Mouse (Mus musculus): ENCODE data around the gene Nmral1.
"Not testable (repeated sequence)": the region's sequence is repeated elsewhere in the genome, so short reads cannot be mapped to it uniquely, and the experiment has no call there.

Nmral1 gene

DNA sequence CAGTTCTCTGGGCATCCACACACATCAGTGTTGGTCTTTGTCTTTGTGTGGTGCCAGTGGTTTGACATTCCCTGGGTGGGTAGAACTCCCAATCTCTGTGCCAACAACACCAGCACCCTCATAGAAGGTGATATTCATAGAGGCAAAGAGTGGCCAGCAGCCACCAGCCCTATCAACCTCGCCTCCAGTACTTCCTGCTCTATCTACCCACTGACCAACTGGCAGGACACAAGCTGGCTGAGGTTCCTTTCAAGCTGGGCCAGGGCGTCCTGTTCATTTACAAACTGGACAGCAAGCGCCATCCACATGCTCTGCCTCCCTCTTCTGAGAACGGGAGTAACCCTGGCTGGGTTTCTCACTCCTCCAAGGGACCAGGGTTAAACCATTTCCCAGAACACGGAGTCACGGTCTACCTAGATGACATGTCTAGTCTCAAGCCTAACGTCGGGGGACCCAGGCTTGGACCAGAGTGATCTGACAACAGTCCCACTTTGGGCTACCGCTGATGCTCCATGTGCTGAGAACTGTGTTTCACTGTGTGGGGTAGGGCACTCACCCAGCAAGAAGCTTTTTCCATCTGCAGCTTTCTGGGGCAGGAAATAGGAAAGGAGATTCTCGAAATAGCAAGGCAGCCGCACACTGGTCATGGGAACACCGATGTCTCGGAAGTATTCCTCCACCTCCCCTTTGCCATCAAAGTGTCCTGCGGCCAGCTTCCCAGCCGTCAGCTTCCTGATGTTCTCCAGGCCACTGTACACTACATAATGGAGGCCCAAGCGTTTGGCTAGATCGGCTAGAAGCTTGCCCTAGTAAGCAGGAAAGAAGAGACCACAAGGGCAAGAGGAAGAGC lies 5.1 kb downstream of the Nmral1 start:
- no peak for DNase-seq

DNA sequence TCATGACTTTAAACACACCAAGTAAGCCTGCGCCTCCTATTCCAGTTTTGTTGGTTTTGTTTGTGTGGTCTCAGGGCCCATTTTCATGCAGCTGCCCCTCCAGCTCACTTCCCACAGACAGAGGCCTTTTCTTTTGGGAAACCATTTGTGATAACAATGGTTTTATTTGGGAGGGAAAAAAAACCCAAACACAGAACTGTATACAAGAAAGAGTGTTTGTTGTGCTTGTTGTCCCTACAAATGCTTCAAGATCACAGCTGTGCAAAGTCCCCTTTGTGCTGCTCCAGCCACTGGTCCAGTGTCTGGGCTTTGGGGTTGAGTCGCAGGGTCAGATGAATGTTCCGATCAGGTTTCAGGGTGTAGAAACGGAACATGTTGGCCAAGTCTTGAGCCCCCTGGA lies 8.0 kb downstream of the Nmral1 start:
- DNase-seq: no peak

DNA sequence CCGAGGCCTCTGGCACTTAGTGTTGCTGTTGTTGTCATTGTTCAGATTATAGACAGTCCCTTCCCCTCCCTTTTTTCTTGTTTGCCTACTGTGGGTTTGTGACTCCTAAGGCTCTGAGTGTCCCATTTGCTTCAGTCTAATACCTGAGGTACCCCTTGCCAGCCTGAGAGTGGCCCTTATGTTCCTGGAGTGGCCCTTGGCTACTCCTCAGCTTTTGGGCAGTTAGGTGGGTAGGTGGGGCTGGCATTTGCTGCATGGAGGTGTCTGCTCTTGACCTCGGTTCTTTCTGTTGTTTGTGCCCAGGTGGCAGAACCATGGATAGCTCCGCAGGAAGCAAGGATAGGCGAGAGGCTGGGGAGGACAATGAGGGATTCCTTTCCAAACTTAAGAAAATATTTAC lies 13.6 kb downstream of the Nmral1 start:
- DNase-seq: peak; percentile 81

DNA sequence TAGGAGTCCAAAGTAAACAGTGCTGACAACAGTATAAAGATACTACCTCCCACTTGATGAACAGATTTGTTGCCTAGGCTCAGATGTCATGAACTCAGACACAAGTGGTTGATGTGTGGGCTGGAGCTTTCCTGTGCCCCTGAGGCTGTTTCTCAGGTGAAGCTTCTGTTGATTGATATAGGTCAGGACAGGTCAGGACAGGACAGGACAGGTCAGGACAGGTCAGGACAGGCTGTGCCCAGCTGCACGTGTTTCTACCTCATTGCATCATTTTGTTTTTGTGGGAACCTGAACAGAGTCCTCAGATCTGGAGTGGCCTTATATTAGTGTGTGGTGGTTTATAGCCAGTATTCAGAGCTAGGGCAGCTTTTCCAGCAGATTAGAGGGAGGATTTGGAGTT lies 16.5 kb downstream of the Nmral1 start:
- peak in 1 of 2 experiments; percentile 5 for DNase-seq

DNA sequence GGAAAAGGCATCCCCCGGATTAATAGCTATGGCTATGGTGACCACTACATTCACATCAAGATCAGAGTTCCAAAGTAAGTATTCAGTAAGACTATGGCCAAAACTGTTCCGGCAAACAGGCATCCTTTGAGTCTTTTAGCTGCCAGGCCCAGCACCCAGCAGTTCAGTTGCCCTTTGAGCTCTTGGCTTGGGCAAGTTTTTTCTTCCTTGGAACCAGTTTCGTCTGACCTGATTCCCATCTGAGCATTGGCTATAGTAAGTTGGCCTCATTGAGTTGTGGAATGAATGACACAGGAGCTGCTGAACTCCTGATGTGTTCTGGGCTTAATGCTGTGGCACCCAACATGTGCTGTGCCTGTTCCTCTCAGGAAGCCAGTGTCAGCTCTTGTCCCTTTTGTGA lies 17.9 kb downstream of the Nmral1 start:
- no peak for DNase-seq

DNA sequence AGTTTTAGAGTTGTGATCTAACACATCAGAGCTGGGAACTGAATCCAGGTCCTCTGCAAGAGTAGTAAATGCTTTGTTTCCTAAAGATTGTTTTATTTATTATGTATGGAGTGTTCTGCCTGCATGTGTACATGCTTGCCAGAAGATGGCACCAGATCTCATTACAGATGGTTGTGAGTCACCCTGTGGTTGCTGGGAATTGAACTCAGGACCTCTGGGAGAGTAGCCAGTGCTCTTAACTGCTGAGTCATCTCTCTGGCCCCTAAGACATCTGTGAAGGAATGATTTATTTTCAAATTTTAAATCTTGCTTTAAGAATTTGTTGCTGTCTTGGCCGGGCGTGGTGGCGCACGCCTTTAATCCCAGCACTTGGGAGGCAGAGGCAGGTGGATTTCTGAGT lies 29.8 kb downstream of the Nmral1 start:
- DNase-seq: not testable (repeated sequence)

DNA sequence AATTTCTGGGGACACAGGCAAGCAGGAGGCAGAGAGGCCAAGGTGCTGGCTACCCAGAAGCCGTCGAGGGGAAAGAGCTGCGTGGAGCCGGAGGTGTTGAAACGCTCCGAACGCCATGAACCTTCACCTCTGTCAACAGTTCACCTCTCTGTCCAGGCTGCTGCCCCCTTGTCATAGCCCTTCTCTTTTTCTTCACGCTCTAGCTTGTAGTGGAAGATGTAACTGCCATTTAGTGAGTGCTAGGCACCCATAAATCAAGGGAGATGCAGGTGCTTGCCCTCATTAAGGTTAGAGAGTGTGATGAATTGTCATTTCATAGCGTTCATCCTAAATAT lies 34.7 kb downstream of the Nmral1 start:
- DNase-seq: no peak

DNA sequence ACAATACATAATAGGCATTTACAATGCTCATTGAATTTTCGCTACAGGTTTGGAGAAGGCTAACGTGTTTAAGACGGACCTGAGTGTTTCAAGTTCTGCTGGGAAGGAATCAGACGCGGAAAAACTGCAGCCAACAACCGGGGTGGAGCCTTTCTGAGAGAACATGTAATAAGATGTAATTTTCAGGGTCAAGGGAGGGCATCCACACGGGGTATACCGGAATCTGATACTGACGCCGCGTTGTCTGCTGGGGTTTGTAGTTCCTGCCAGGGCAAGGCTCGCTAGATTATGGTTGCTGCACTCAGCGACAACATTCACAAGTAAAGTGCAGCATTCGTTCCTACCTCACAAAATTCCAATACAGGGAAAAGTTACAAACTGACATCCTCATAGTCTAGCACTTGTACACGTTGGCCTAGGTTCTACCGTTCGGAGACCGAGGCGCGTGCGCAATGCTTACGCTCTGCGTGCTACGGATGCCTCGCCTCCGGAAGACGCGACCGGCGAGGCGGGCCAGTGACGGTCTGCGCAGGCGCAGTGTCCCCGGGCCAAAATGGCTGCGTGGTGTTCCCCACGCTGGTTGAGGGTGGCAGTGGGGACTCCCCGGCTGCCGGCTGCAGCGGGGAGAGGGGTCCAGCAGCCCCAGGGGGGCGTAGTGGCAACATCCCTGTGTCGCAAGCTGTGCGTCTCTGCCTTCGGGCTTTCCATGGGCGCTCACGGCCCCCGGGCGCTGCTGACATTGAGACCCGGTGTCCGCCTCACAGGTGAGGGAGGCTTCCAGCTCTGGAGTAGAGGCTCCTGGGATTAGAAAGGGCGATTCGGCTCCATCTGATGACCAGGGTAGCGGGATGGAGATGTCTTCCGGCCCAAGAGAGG lies 35.3 kb downstream of the Nmral1 start:
- DNase-seq: peak; percentile 92 to 95

DNA sequence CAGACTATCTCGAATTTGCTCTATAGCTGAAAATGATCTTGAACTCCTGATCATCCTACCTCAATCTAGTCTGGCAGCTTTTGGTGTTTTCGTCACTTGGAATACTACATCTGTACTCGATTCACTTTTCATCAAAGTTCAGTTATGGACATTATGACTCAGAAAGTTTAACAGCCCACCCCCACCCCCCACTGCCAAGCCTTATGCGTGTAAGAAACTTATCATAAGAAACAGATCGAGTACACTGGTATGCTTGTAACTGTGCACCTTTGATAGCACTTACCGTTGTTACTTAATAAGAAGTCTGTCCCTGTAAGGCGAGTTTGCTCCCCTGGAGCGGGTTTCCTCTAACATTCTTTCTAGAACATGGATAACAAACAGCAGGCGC lies 36.0 kb downstream of the Nmral1 start:
- no peak for DNase-seq

DNA sequence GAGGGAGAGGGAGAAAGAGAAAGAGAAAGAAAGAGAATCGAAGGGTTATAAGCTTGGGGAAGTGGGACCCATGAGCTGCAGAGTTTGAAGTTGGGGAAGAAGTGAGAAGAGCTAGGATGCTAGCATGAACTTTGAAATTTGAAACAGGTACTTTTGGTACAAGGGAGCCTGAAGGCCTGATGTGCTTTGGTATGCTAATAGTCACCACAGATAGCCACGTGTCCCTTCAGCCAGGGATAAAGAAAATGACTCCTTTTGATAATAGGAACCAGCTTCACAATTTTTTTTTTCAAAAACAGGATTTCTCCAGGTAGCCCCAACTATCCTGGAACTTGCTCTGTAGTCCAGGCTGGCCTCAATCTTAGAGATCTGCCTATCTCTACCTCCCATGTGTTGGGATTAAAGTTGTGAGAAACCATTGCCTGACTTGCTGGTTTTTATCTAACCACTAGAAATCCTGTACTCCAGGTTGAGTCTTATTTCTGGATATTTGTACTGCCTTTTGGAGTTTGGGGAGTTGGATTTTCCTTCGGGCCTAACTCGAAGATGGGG lies 36.5 kb downstream of the Nmral1 start:
- no peak for DNase-seq

DNA sequence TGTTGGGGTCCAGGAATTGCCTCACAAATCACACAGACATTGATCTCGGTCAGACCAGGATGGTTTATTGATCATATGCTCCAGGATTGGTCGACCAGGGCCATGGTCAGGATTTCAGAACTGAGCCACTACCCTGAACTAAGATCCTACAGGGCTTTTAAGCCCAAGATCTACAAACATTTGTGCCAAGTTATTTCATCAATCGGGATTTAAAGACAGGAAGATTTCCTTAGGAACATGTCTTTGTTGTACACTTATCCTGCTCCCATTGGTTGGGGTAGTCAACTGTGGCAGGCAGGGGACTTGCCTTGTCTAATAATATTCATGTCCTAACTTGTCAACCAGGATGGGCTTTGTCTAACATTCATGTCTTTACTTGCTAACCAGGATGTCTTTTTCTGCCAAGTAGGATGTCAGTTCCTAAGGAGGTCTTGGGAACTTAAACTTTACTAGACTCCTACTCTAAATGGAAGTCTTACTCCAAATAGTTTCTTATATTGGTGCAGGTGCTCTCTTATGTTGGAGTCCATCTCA lies 38.2 kb downstream of the Nmral1 start:
- not testable (repeated sequence) for DNase-seq

DNA sequence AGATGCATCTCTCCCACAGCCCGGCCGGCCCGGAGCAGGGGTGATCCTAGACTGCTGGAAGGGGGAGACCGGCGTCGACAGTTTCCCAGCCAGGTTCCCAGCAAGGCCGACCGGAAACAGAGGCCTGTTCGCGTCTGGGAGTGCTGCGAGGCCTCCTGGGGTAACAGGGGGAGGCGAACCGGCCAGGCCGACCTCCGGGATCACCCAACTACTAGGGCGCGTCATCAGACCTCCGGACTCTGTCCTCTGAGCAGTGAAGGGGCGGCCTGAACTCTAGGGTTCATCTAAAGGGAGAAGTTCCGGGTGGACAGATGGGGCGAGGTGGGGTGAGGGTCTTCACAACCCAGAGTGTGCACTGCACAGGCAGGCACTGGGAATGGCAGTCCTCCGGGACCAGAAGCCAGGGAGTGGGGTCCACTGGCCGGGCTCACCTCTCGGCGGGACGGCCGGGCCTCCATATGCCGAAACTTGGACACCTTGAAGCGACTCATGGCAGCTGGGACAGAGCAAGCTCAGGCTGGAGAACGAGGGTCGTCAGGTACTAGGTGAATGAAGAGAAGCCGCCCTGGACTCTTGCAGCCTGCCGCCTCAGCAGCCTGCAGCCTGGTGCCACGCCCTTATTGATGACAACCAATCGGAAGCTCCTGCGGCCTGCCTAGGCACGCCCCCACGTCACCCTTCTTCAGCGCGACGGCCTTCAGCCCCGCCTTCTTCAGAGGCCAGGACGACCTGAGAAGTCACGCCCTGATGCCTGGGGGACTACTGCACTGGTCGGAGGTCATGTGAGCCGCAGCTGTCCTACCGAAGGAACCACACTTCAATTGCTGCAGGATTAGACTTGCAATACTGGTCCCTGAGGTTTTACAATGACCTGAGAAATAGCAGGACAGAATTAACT lies 39.8 kb downstream of the Nmral1 start, which contains the start of gene Coro7:
Gene Coro7, minus strand, starts transcription at position 657 of the 898 bp plus-strand sequence.
- peak; percentile 95 for DNase-seq

DNA sequence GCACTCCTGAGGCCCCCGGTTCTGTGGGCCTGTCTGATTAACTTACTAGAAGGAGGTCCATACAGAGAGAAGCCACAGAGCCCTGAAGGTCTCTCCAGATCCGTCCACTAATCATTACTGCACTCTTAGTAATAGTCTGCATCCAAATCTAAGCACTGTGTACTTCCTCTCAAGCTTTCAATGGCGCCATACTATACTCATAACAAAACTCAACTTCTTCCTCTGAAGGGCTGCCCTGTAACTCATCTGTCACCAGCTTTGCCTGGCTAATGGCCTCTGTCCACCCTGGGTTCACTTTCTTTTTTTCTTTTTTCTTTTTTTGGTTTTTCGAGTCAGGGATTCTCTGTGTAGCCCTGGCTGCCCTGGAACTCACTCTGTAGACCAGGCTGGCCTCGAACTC lies 41.1 kb downstream of the Nmral1 start:
- DNase-seq: no peak

DNA sequence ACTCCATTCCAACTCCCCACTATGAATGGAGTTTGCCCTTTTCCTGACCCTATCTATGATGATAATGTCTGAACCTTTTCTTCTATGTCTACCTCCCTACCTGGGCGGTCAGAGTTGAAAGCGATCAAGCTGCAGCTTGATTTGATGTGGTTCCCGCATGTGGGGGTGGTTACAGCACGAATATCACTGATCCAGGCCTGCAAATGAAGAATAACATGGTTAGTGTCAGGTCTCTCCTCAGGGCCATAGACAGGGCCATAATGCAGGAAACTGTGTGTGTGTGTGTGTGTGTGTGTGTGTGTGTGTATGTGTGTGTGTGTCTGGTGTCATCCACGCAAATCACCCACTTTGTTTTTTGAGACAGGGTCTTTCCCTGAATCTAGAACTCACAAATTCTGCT lies 42.3 kb downstream of the Nmral1 start:
- no peak for DNase-seq

DNA sequence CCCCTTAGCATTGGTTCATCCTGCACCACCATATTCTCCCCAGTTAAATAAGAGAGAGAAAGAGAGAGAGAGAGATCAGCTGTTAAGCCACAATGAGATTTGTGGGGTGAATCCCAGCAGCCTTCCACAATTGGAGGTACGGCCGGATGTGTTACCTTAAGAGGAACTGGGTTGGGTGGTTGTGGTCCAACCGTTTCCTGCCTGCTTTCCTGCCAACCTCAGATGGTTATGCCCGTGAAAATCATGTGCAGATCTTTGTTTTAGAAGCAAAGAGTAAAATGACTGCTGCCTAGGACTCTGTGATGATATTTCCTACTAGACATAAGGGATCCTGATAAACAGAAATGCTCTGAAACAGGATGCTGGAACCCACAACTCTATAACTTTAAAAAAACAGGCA lies 45.1 kb downstream of the Nmral1 start:
- no peak for DNase-seq

DNA sequence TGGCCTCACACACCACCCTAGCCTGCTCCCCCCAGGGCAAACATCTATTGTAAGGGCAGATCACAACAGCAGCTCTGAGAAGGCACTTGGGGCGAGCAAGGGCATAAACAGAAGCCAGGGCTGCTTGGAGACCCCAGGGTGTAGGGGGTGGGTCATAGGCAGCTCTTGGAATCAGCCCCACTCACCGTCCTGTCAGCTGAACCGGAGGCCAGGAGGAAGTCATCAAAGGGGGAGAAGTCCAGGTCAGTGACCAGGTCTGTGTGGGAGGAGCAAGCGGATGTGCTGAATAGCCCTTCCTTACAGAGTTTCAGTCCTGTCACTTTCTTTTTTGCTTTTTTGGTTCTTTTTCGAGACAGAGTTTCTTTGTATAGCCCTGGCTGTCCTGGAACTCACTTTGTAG lies 48.8 kb downstream of the Nmral1 start:
- no peak for DNase-seq

DNA sequence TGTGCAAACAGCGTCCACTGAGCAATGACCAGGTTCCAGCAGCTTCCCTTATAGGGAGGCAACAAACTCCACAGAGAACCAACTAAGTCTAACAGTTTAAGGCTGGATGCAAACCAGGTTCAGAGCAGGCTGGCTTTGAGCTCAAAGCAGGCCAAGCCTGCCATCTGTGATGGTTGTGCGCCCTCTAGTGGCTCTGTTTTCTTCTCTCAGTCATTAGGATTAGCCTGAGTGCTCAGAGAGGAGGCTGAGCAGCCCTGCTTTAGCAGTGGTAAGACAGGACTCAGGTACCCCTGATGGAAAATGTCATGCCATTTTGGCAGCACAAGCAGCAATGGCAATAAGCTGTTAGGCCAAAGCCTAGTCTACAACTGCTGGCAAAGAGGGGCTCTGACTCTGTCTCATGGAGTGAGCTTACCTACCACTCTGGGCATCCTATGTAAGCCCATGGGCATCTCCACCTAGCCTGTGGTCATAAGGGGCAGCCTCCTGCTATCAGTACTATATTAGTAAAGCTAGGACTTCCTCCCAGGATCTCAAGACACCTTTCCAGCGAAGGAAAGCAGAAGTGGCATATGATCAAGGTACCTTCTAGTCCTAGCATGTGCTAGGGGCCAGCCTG lies 51.9 kb downstream of the Nmral1 start:
- peak; percentile 78 to 85 for DNase-seq

DNA sequence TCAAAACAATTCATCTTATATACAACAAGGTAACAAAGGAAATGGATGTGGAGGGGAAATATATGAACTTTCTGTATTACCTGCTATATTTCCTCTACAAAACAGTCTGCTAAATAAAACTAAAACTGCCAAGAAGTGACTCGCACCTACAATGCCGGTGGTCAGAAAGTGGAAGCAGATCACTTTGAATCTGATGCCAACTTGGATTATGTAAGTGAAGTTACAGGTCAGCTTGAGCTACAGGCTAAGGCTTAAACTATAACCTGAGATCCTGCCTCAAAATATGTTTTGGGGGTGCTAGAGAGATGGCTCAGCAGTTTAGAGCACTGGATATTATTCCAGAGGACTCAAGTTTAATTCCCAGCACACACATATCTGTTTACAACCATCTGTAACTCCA lies 53.4 kb downstream of the Nmral1 start:
- DNase-seq: no peak

DNA sequence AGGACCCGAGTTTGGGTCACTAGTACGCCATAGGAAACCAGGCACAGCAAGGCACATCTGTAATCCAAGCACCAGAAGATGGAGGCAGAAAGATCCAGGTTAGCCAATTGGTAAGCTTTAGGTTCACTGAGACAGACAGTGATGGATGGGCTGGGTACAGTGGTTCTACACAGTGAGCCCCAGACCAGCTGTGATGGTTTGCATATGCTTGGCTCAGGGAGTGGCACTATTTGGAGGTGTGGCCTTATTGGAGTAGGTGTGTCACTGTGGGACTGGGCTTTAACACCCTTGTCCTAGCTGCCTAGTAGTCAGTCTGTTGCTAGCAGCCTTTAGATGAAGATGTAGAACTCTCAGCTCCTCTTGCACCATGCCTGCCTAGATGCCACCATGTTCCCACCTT lies 55.4 kb downstream of the Nmral1 start:
- no peak for DNase-seq

DNA sequence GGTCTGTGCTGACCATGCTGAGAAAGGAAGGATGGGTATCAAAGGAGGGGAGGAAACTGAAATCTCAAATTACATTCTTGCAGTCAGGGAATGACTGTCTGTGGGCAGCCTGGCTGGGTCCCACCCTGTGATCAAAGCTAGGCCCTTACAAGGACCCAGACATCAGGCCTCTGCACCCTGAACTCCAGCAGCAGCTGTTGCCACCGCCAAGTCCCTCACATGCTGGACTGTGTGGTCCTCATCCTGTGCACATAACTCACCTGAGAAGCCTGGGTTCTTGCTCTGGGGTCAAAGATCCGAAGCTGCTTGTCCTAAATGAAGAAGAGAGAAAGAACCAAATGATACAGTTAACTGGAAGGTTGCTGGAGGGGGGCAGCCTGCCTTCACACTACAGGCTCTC lies 57.6 kb downstream of the Nmral1 start:
- no peak for DNase-seq
